Mouse (Mus musculus): ENCODE measurements at regions not wholly inside any gene's neighbourhood (a gene's known extent, or its start where the extent isn't known, plus 50 kb on each side); places are given as distances from the start of the nearest gene placed in this dataset.
A peak's percentile ranks its signal among the peaks of the same experiment; 100 is the strongest.

GRCm38 (mm10) chr11:20882756-20883155 is 51.9 kb upstream of the Lgalsl start:
- no peak for DNase-seq (ENCODE audit: low read depth)

GRCm38 (mm10) chr11:20883907-20884306 is 53.1 kb upstream of the Lgalsl start:
- DNase-seq (ENCODE audit: low read depth), result no peak

- peak; percentile 61 for DNase-seq (ENCODE audit: low read depth)
Measured at GRCm38 (mm10) chr11:20887044-20887443, 56.2 kb upstream of the Lgalsl start.

GRCm38 (mm10) chr11:20890479-20890878 is 59.6 kb upstream of the Lgalsl start:
- DNase-seq (ENCODE audit: low read depth), result no peak

GRCm38 (mm10) chr11:20891711-20892110 is 60.9 kb upstream of the Lgalsl start:
- no peak for DNase-seq (ENCODE audit: low read depth)

- peak; percentile 97 for DNase-seq (ENCODE audit: low read depth)
Measured at GRCm38 (mm10) chr11:20896277-20897123, 65.6 kb upstream of the Lgalsl start.

- no peak for DNase-seq (ENCODE audit: low read depth)
Measured at GRCm38 (mm10) chr11:20897468-20897867, 66.6 kb upstream of the Lgalsl start.

GRCm38 (mm10) chr11:20898558-20898957 is 67.7 kb upstream of the Lgalsl start:
- peak; percentile 65 for DNase-seq (ENCODE audit: low read depth)

GRCm38 (mm10) chr11:20899766-20900165 is 68.9 kb upstream of the Lgalsl start:
- DNase-seq (ENCODE audit: low read depth), result no peak

GRCm38 (mm10) chr11:20902001-20902400 is 71.1 kb upstream of the Lgalsl start:
- DNase-seq (ENCODE audit: low read depth), result no peak

- no peak for DNase-seq (ENCODE audit: low read depth)
Measured at GRCm38 (mm10) chr11:20902910-20903309, 72.1 kb upstream of the Lgalsl start.

- peak; percentile 88 for DNase-seq (ENCODE audit: low read depth)
Measured at GRCm38 (mm10) chr11:20907996-20908395, 77.1 kb upstream of the Lgalsl start.

- DNase-seq (ENCODE audit: low read depth), result no peak
Measured at GRCm38 (mm10) chr11:20908471-20908870, 77.6 kb upstream of the Lgalsl start.

- no peak for DNase-seq (ENCODE audit: low read depth)
Measured at GRCm38 (mm10) chr11:20913042-20913441, 82.2 kb upstream of the Lgalsl start.

GRCm38 (mm10) chr11:20913598-20914296 is 82.9 kb upstream of the Lgalsl start:
- DNase-seq (ENCODE audit: low read depth), result peak; percentile 65

GRCm38 (mm10) chr11:20914297-20914997 is 83.6 kb upstream of the Lgalsl start:
- DNase-seq (ENCODE audit: low read depth), result no peak

GRCm38 (mm10) chr11:20915182-20915602 is 84.3 kb upstream of the Lgalsl start:
- no peak for DNase-seq (ENCODE audit: low read depth)

GRCm38 (mm10) chr11:20915687-20916432 is 85.0 kb upstream of the Lgalsl start:
- no peak for DNase-seq (ENCODE audit: low read depth)

GRCm38 (mm10) chr11:20916473-20916911 is 85.6 kb upstream of the Lgalsl start:
- no peak for DNase-seq (ENCODE audit: low read depth)

GRCm38 (mm10) chr11:20916961-20917360 is 86.1 kb upstream of the Lgalsl start:
- no peak for DNase-seq (ENCODE audit: low read depth)

GRCm38 (mm10) chr11:20917483-20917882 is 86.6 kb upstream of the Lgalsl start:
- no peak for DNase-seq (ENCODE audit: low read depth)

- no peak for DNase-seq (ENCODE audit: low read depth)
Measured at GRCm38 (mm10) chr11:20923115-20923514, 92.3 kb upstream of the Lgalsl start.
